Mouse (Mus musculus): ENCODE measurements around the gene Cpxm2.

DNA sequence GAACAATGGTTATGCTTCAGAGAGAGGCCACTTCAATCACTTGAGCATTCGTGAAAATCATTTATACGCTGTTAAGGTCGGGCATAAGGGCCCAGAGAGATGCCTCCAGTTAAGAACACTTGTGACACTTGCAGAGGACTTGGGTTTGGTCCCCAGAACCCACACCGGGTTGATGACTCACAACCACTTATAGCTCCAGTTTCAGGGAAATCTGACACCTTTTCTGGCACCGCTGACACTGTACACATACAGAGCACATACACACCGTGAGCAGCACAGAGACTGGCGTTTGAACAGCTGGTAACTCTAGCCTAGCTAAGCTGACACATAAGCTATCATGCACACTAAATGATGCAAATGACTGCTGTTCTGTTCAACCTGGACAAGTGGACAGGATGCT lies 145.5 kb downstream of the Cpxm2 start:
- TF ChIP-seq CTCF (IDR thresholded peaks at IDR 0.05; ENCODE audit: low read depth, low read length) (no peak), POLR2A (IDR thresholded peaks at IDR 0.05; ENCODE audit: insufficient read depth, low read length) (no peak)

Data from ES-Bruce4 (cell line).